In the genomic region with DNA sequence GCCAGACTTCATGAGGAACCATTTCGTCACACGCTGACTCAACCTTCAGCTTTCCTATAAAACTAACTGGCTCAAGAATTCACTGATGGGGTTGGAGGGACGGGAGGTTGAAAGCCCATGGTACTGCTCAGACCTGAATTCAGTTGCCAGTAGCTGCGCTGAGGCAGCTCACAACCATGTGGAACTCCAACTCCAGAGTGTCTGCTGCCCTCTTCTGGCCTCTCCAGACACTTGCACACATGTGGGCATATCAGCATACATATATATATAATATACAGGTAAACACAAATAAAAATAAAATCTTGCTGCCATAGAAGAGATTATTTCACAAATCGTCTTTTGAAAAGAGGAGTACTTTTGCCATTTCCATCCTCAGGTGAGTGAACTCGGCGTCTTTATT, we compare ENCODE assay signal across 10 mouse cellular contexts. TPM values are rescaled to one million over a fixed set of nuclear protein-coding genes. Genes with fewer than 3 reads are reported as not detected.
DNase-seq lines count a peak whose midpoint lies in the region; ATAC-seq and TF ChIP-seq lines count a peak whose summit lies in the region.
"Had no signal": no experiment of that assay in that cellular context is flagged by ENCODE, and none has a peak within 500 bp of the region (broad histone marks: within the 10 kb centered on the region; RNA-seq: fewer than 3 reads in every experiment).

No protein-coding gene starts in this region.

- peak; percentile 88 for DNase-seq in heart, adult 11 months
- DNase-seq in heart, postnatal 4 days: no peak
- DNase-seq in embryo, embryonic 10 days (ENCODE audit: low spot score): peak; percentile 51
- DNase-seq in lung, postnatal 36 days: peak; percentile 40
- DNase-seq in left cerebral cortex, adult 18-20 months (ENCODE audit: low spot score in 2 of 2): no peak
- DNase-seq in layer of hippocampus, adult 11-12 months (ENCODE audit: low spot score): no peak

- no peak overlapping the region for H3K4me2 ChIP-seq in hindbrain, embryonic 12.5 days (replicated peaks)
- H3K4me2 ChIP-seq: limb, embryonic 15.5 days had no signal

- no peaks in the 10 kb centered on the region for H3K36me3 ChIP-seq in E14TG2a.4 (ENCODE audit: insufficient read depth, low read length)
- H3K36me3 ChIP-seq in hindbrain, embryonic 12.5 days: no peaks in the 10 kb centered on the region
- H3K36me3 ChIP-seq: limb, embryonic 15.5 days had no signal

- TF ChIP-seq CTCF in E14TG2a.4 (conservative IDR thresholded peaks at IDR 0.05; ENCODE audit: low read length): peak; percentile 74

- no peak overlapping the region for H3K4me3 ChIP-seq in E14TG2a.4 (replicated peaks; ENCODE audit: low read length)
- no peak overlapping the region for H3K4me3 ChIP-seq in hindbrain, embryonic 12.5 days
- H3K4me3 ChIP-seq: limb, embryonic 15.5 days had no signal

- no peaks in the 10 kb centered on the region for H3K27me3 ChIP-seq in E14TG2a.4 (ENCODE audit: insufficient read depth, low read length)
- no peaks in the 10 kb centered on the region for H3K27me3 ChIP-seq in hindbrain, embryonic 12.5 days
- H3K27me3 ChIP-seq: limb, embryonic 15.5 days had no signal

- no peak overlapping the region for H3K9ac ChIP-seq in hindbrain, embryonic 12.5 days
- H3K9ac ChIP-seq: limb, embryonic 15.5 days had no signal

- no peaks in the 10 kb centered on the region for H3K9me3 ChIP-seq in E14TG2a.4 (ENCODE audit: low read length)
- no peaks in the 10 kb centered on the region for H3K9me3 ChIP-seq in hindbrain, embryonic 12.5 days (replicated peaks)
- H3K9me3 ChIP-seq: limb, embryonic 15.5 days had no signal

- H3K4me1 ChIP-seq in E14TG2a.4 (replicated peaks; ENCODE audit: low read depth, low read length): no peaks in the 10 kb centered on the region
- no peaks in the 10 kb centered on the region for H3K4me1 ChIP-seq in hindbrain, embryonic 12.5 days
- H3K4me1 ChIP-seq: limb, embryonic 15.5 days had no signal

- 70% methylated on average over 7 of the region's 7 CpGs for WGBS in hindbrain, embryonic 12.5 days

- ATAC-seq in hindbrain, embryonic 12.5 days (ENCODE audit: low FRiP score): no peak

- H3K27ac ChIP-seq in hindbrain, embryonic 12.5 days: no peak overlapping the region
- H3K27ac ChIP-seq: limb, embryonic 15.5 days had no signal

RNA-seq across cellular contexts. Expression of a gene that starts 40.0 kb away (rescaled TPM):
- not detected for total RNA-seq in heart, postnatal 4 days (2021)
- not detected for total RNA-seq in left cerebral cortex, adult 18-20 months (2021)
- polyA plus RNA-seq in hindbrain, embryonic 12.5 days (2016; fragmentation: Nextera tagmentation; extraction: Ambion mirVana): not detected in 2 replicates
- polyA plus RNA-seq: limb, embryonic 15.5 days; stomach, embryonic 16.5 days had no signal

RNA-seq across cellular contexts. Expression of a gene that starts 52.0 kb away (rescaled TPM):
- 1 to 10 TPM; 8.6 to 9.5 TPM for total RNA-seq in heart, postnatal 4 days (2021)
- total RNA-seq in left cerebral cortex, adult 18-20 months (2021): 10 to 100 TPM; 18.2 to 18.8 TPM
- 11.5 and 12.1 TPM in 2 replicates for polyA plus RNA-seq in hindbrain, embryonic 12.5 days (2016; fragmentation: Nextera tagmentation; extraction: Ambion mirVana)

Comparison
In these comparisons a context has a peak if more than half of its experiments do, and no peak if none do; other contexts are left out.
1. DNase-seq: peak in heart, adult 11 months (single experiment), embryo, embryonic 10 days (single experiment) and lung, postnatal 36 days (single experiment); none in heart, postnatal 4 days (single experiment), left cerebral cortex, adult 18-20 months (0 of 2) and layer of hippocampus, adult 11-12 months (single experiment).